Comparison of ENCODE assay signal across 20 mouse cellular contexts in the genomic region with DNA sequence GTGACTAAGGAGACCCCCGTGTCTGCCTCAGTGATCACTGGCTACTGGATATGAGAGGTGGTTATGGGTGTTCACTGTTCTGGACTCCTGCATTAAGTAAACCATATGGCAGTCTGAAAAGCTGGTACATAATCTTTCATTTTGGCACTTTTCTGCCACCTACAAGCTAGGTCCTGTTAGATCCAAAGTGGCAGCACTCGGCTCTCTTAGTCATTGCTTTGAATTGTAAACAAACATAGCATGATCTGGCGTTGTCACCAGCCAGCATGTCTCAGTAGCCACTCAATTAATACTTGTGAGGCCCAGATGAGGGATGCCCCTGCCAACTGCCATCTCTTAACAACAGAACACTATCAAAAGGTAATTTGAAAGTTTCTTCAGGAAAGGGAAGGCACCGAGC.
DNase-seq lines count a peak whose midpoint lies in the region; TF ChIP-seq lines count a peak whose summit lies in the region.
"Had no signal": no experiment of that assay in that cellular context is flagged by ENCODE, and none has a peak within 500 bp of the region (broad histone marks: within the 10 kb centered on the region; RNA-seq: fewer than 3 reads in every experiment).

No protein-coding gene starts in this region.

- DNase-seq in layer of hippocampus, adult 2 months (ENCODE audit: low spot score in 2 of 2) = no peak
- DNase-seq in layer of hippocampus, postnatal 25 days (ENCODE audit: extremely low spot score in 1 of 2, low spot score in 1 of 2) = no peak
- peak; percentile 28 for DNase-seq in lung, postnatal 10 days
- DNase-seq in lung, postnatal 4 days = no peak
- DNase-seq in lung, postnatal 36 days = peak; percentile 37
- no peak for DNase-seq in layer of hippocampus, postnatal 14 days (ENCODE audit: low spot score in 2 of 2)
- DNase-seq: adrenal gland, adult 2 months; adrenal gland, postnatal 14 days; cerebellum, adult 11-12 months; cerebellum, adult 8-10 months; cerebellum, postnatal 10 days; cerebellum, postnatal 36 days; gastrocnemius, postnatal 10 days; gastrocnemius, postnatal 36 days; heart, postnatal 14 days had no signal

- no peak overlapping the region for H3K4me3 ChIP-seq in layer of hippocampus, adult 2 months
- H3K4me3 ChIP-seq in cortical plate, adult 2 months (ENCODE audit: insufficient read depth, low read length) = no peak overlapping the region
- H3K4me3 ChIP-seq: forebrain, embryonic 10.5 days; forebrain, embryonic 13.5 days; heart, embryonic 13.5 days; hindbrain, embryonic 12.5 days had no signal

- no peak for TF ChIP-seq POLR2A in cortical plate, adult 2 months (IDR thresholded peaks at IDR 0.05; ENCODE audit: extremely low read depth, insufficient read depth, low read length)

- H3K27ac ChIP-seq in layer of hippocampus, adult 2 months = peak overlapping the region; percentile 84
- peak overlapping the region; percentile 53 for H3K27ac ChIP-seq in cortical plate, adult 2 months (ENCODE audit: insufficient read depth, low read length)
- H3K27ac ChIP-seq: forebrain, embryonic 10.5 days; forebrain, embryonic 13.5 days; heart, embryonic 13.5 days; hindbrain, embryonic 12.5 days had no signal

- H3K4me1 ChIP-seq in cortical plate, adult 2 months (ENCODE audit: control insufficient read depth, insufficient read depth, low read length) = no peaks in the 10 kb centered on the region
- H3K4me1 ChIP-seq: forebrain, embryonic 10.5 days; forebrain, embryonic 13.5 days; heart, embryonic 13.5 days; hindbrain, embryonic 12.5 days had no signal

- no peak for TF ChIP-seq CTCF in layer of hippocampus, adult 2 months (conservative IDR thresholded peaks at IDR 0.05)
- no peak for TF ChIP-seq CTCF in cortical plate, adult 2 months (IDR thresholded peaks at IDR 0.05; ENCODE audit: extremely low read depth, insufficient read depth, low read length)

Comparison
In these comparisons a context has a peak if more than half of its experiments do, and no peak if none do; other contexts are left out.
1. DNase-seq: peak in lung, postnatal 10 days (single experiment) and lung, postnatal 36 days (single experiment); none in layer of hippocampus, adult 2 months (0 of 2), layer of hippocampus, postnatal 25 days (0 of 2), lung, postnatal 4 days (0 of 2) and layer of hippocampus, postnatal 14 days (0 of 2).